Mouse (Mus musculus) c-Kit-positive CD71-positive TER-119-positive erythroid progenitor cells, embryonic 14.5 days (primary cell): ENCODE data around the gene Ifi202b.
"Not testable (repeated sequence)": the region's sequence is repeated elsewhere in the genome, so short reads cannot be mapped to it uniquely, and the experiment has no call there.

Source experiments
- DNase-seq: peaks from one replicate; pipeline ENCODE4 v3.0.0-alpha.2; 2013; ENCODE audit warnings: low spot score

The Ifi202b gene

DNA sequence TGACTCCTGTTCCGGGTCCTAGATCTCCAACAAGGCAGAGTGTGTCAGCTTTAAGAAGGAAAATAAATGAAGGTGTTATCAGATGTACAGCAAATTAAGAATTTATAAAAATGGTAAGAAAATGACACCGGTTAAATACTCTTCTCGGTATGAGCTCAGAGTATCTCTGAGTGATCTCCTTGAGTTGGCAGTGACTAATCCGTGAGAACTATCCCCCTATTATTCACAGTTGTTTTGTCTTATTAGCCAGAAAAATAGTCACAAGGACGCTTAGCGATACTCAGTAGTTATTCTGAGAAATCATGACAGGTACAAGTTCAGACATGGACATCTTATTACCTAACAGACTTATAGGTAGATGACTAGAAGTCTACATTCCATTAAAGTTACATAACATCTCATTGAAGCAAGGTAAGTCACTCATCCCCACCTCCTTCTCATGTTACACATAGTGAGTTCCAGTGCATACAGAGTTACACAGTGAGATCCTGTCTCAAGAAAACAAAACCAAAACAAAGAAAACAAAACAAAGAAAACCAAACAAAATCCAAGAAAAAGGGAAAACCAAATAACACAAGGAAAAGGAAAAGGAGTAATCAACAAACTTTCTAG, at the start of gene Ifi202b:
Gene Ifi202b (minus strand): TSS at position 51 of the 612 bp plus-strand sequence.
- DNase-seq: not testable (repeated sequence)

DNA sequence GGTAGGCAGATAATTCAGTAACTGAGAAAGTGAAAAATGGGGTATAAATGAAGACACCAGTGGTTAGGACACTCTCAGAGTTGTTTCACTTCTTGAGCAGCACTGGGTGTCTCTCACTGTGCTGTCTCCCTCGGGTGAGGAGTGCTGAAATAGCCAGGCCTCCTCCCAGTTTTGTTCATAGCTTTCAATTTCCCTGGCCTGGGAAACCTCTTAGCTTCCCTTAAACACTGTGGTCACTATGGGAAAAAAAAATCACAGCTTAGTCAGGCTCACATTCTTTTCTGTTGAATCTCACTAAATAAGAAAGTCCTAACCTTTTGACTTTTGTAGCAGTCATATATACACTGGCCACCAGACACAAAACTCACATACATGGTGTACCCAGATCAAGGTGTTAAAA, 49.2 kb upstream of the Ifi202b start, which contains the start of gene Ifi205:
Gene Ifi205 (minus strand): TSS at position 113 of the 400 bp plus-strand sequence.
- DNase-seq: no peak

DNA sequence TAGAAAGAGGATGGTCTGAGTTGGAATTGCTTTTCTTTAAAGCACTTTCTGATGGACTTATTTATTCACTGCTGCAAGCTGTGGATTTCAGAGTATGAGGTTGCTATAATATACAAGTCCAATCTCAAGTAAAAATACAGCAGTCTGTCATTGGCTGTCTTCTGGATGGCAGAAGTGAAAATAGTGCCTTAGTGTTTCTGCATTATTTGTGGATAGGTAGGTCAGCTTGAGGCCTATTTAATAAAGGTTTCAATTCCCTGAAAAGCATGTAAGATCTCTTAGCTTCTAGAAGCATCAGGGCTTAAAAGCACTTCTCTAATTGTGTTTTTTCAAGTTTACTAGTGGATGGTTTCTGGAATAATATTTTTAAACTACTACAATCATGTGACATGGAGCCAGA, 24.5 kb upstream of the Ifi202b start:
- not testable (repeated sequence) for DNase-seq

DNA sequence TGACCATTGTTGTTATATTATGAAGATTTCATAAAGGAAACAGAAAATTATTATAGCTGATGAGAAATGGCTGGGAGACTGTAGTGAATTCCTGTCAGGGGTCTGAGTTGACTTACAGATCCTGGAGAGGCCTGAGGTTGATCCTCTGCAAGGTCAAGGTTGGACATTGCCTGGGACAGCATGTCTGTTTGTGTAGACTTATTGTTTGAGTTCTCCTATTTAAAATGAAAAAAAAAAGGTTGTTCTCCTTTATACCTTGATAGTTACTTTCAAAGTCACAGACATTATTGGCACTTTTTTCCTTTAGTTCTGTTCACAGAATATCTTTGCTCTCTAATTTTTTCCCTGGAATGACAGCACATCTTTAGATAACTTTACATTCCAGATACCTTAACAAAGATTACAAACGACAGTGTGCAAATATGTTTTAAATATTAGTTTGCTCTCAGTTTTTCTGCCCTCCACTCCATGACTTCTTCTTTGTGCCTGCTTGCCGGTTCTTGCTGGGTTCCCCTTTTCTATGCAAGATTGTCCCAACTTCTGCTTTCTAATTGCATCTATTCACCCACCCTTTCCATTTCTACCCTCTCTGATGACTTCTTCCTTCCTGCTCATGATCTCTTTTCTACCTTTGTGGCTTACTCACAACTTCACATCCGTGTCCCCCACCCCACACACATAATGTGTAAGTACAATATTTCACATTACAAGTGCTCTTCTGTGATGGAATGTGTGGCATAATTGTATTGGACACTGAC, 22.0 kb upstream of the Ifi202b start:
- DNase-seq: not testable (repeated sequence)

DNA sequence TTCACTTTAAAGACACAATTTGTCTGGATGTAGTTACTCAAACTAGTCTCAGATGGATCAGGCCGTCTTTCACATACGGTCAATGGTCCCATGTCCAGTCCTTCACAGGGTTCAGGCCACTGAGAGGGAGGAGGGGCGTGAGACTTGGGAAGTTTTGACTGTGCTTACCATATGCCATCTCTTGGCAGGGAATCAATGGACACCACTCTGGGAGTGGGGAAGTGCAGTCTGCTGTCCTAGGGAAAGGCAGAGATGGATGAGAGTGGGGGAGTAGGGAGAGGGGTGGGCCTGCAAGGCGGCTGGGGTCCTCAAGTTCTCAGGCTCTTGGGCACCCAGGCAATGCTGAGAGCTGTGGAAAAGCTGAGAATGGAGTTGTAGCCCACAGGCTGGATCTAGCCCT, 12.5 kb upstream of the Ifi202b start:
- DNase-seq: no peak

DNA sequence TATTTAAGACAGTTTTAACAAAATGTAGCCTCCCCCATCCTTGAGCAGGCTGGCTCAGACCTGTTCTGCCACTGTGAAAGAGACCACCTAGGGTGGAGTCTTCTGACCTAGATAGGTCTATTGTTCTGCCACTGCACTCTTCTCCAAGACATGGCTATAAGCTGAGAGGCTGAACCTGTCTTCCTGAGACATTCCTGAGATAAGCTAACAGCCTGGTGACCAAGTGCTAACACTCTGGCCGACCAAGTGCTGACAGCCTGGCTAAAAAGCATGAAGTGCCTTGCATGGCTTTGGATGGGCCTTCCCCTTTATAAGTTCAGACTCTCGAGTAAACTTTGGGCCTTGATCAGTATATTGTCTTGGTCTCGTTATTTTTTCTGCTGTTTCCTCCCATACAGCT, 1.5 kb downstream of the Ifi202b start:
- DNase-seq: not testable (repeated sequence)

DNA sequence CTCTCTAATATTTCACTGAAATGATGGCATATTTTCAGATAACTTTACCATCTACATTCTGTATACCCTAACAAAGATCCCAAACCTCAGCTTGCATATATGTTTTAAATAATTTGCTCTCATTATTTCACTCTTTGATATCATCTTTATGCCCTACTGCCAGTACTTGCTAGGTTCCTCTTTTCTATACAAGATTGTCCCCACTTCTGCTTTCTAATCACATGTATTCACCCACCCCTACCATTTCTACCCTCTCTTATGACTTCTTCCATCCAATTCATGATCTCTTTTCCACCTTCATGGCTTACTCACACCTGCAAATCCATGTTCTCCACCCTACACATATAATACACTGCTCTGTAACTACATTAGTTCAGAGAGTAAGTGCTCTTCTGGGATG, 4.9 kb downstream of the Ifi202b start:
- DNase-seq: no peak

DNA sequence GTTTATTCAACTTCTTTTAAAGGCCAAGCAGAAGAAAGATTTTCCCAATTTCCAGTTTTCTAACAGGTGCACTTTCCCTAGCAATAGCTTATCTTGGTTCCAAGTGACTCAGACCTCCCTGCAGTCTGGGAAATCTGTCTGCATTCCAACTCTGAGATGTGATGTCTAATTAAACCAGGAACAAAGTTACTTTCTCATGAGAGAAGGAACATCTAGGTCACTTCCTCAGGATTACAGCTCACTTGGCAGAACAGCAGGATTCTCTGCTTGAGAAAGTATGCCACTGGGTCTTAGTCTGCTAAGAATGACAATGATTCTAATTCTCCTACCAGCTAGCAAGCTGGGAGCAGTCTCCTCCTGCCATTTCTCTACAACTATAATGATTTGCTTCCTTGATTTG, 9.4 kb downstream of the Ifi202b start:
- no peak for DNase-seq

DNA sequence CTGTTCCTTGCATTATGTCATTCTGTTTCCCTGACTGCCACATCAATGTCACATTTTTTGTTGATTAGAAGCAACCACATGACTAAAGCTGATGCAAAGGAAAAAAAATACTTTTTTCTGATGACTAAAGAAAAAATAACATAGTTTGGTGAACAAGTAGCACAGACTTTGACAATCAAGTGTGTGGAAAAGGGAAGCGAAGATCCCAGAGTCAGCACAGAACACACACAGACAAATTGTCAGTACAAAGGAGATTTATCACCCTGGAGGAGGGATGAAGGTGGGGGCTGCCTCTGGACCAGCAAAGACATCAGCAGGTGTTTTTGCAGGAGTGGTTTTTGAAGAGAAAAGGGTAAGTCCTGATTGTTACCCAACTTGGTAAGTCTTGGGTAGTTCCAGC, 21.1 kb downstream of the Ifi202b start:
- not testable (repeated sequence) for DNase-seq

DNA sequence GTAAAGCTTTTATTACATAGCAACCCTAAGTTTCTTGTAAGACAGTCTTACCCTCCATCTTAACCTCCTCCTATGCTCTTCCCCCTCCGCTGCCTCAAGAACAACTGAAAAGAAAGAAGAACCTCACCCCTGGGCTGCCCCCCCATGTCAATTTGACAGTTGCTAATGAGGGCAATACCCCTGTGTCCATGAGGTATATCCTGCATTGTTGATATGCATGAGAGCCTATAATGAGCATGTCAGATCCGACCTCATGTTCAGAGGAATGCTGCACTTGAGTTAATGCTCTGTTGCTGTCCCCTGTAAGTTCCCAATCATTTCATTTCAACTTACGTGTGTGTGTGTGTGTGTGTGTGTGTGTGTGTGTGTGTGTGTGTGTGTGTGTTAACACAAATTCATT, 22.5 kb downstream of the Ifi202b start:
- not testable (repeated sequence) for DNase-seq

DNA sequence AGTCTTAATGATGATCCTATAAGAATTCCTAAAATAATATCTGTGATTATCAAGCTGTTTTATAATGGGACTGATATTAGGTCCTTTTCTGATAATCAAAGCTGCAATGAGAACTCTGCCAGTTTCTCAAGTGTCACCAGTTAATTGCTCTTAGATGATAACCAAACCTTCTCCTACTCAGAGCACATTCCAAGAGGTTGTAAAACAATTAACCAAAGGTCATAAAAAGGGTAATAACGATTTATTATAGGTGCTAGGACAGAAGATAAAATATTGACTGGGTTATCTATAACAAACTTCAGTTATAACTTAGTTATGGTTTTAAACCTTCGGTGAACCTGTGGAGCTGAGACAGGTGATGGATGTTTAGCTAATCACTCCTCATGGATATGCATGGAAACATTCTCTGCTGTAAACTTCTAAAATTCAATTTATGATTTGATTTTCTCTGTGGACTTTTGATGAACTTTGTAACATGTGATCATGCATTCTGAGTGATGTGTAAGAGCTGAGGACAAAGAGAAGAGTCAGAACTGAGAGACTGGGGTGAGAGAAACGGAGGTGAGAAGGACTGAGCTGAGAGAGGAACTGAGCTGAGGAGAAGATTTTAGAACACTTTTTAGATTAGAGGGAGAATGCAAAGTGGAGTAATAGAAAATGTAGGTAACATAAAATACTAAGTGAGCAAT, 26.6 kb downstream of the Ifi202b start:
- DNase-seq: not testable (repeated sequence)

DNA sequence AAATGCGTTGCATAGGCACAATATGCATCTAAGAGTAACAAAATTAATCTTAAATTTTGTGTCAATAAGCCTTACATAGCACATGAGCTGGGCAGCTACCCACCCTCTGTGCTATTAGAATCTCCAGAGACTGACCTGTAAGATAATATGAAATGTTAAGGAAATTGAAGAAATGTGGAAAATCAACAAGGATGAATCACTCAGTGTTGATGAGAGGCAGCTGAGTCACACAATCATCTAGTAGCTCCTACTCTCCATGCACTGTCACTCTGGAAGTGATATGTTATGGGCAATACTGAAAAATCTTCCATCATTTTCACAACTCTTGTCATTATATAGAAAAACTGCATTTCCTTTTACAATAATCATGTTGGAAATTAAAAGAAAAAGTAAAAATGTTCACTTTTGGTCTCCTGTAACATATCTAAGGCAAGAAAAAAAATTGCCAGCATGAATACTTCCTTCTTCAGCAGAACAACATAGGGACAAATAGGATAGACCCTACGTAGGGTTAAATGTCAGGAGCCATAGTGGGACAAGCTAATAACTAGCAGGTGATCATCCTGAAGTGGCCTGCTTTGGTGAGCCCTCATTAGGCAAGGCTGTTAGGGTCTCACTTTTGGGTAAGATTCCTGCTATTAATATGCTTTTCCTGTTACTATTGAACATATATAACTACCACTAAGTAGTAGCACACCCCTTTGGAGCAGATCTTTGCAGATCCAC, 27.3 kb downstream of the Ifi202b start:
- DNase-seq: no peak

DNA sequence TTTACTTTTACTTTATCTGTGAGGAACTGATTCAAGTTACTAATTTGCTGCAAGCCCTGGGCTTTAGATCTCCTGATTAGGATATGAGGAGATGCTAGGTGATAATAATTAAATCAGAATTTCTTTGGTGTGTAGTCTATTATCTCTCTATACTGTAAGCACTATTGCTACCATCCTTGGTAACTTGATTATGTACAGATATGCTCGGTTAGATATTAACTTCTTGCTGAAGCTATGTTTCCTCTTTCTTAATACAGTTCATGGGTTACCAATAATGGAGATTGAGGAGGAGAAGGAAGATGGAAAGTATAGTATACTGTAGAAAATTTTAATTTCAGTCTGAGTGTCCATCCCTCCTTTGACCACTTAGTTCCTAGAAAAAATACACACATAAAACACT, 29.0 kb downstream of the Ifi202b start:
- no peak for DNase-seq

DNA sequence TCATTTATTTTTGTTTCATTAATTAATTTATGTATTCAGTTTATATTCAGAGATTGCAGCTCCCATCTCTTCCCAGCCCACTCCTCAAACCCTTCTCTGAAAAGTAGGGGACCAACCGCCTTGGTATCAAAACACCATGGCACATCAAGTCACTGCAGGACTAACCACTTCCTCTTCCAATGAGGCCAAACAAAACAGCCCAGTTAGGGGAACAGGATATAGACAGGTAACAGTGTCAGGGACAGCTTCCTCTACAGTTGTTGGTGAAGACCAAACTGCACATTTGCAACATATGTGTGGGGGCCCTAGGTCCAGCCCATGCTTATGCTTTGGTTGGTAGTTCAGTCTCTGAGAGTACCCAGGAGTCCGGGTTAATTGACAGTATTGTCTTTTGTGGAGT, 33.5 kb downstream of the Ifi202b start:
- not testable (repeated sequence) for DNase-seq

DNA sequence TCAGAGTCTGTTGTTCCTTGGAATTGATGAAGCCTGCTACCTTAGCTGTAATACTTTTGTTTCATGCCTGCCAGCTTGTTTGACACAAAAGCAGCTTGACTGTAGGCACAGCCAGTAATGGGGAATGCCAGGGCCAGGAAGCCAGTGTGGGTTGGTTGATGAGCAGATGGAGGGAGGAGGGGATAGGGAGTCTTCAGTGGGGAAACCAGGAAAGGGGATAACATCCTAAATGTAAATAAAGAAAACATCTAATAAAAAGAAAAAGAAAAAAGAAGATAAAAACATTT, 39.8 kb downstream of the Ifi202b start:
- DNase-seq: not testable (repeated sequence)

DNA sequence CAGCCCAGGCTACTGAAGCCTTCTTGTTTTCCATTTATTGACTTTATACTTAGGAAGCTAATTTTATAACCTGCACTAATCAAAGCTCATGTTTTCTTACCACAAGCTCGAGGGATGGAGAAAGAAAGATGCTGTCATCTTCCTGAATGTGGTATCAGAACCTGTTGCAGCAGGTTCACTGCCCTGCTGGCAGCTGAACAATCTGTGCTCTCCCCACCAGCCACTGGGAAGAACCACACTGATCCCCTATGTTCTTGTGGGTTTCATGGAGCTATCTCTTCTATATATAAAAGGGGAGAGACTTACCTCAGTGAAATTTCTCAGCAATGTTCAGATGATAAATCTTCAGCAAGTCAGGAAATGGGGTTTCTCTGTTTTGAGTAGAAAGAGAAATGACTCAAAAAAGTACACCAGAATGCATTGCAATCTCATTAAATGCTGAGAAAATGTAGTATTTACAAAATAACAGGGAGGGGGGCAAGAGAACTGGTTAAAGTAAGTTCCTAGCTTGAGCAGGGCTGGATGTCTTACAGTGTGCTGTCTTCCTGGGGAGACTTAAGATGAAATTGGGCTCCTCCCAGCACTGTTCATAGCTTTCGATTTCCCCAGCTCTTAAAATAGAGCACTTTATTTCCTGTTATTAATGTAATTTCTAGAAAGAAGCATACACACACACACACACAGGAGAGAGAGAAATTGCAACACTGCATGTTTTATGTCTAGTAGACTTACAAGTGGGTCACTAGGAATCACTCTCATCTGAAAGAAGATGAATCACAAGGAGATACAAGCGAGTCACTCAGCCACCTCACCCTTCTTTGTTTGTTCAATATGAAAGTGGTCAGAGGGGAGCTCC, 40.4 kb downstream of the Ifi202b start, which contains the start of the genes Mndal and Ifi203:
Gene Mndal (minus strand): TSS at position 568 of the 856 bp plus-strand sequence.
Gene Ifi203 (minus strand): TSS at position 749 of the 856 bp plus-strand sequence.
- DNase-seq: not testable (repeated sequence)

DNA sequence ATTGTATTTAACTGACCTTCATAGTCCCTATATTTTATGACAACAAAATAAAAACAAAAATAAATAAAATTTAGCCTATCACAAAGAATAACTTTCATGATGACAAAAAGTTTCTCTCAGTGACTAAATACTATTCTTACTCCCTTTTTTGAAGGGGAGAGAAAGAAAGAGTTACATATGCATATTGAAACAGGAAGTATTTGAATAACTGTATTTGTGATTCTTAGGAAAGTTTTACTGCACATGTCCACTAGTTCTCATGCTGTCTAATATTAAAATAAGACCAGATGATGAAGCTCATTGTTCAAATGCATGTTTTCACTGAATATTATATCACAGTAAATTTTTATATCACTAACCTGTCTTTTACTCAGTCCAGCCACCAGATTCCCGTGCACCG, 41.0 kb downstream of the Ifi202b start:
- DNase-seq: not testable (repeated sequence)

DNA sequence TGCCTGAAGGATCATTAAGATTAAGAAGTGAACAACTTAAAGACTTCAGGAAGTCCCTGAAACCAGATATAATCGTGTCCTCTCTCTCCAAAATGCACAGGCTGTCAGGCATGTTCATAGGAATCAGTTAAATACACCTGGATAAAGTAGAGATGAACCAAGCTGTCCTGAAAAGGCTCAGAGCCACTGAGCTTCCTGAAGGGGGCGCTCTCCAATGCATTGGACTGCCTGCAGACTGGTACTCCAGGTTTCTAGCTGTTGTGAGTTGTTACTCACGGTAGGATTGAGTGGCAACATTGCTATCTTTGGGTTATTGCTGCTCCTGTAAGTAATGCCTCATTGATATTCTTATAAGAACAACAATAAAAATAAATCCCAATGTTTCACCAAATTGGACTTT, 63.3 kb downstream of the Ifi202b start:
- DNase-seq: not testable (repeated sequence)

DNA sequence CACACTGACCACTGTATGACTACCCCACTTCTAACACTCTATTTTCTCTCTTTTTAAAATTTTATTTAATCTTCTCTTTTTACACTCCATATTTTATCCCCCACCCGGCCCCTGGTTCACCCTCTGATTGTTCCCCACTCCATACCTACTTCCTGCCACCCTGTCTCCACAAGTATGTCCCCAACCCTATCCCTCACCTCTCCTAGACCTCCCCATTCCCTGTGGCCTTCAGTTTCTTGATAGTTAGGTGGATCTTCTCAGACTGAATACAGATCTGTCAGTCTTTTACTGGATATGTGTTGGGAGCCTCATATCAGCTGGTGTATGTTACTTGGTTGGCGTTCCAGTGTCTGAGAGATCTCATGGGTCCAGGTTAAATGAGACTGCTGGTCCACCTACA, 68.0 kb downstream of the Ifi202b start:
- DNase-seq: no peak

DNA sequence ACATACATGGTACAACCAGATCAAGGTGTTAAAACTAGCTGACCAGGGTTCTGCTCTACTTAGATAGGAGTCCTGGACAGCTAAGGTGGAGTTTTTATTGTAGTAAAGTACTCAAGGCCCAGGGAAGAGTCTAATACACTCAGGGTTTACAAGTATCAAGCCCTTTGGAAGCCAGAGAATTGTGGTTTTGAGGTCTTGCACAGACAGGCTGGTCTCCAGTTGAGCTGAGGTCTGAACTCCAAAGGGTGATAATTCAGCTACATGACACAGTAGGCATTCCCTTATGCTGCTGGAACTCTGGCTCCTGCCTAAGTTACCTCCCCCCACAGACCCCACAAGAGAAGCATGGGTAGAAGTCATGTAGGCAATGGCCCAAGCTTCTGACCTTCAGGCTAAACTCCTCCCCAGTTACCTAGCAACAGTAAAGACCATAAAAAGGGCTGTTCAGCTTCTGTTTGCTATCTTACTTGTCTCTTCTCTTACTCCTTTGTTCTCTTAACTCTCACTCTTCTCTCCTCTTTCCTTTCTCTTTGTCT, 69.2 kb downstream of the Ifi202b start:
- DNase-seq: not testable (repeated sequence)
